Mouse (Mus musculus) 416B (cell line): ENCODE results near the gene Adcy3.

ENCODE experiments used
- DNase-seq: peaks from one replicate; pipeline ENCODE4 v3.0.0; 2011; ENCODE audit warnings: low read depth

Adcy3 gene

DNA sequence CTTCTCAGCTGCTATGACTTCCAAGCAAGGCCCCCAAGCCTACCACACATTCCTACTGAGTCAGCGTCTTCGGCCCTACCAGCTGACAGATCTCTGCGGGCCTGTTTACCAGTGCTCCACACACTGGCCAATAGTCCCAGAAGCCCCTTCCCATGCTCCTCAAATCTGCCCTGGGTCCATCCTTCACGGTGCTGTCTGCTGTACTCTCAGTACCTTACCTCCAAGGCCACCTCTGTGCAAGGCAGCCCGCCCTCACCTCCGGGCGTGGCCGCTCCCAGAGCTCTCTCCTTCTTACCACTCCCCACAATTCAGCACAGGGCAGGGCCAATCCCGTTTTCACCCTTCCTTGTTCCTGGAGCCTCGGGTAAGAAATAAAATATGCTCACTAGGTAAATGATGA, 112.8 kb downstream of the Adcy3 start:
- DNase-seq, result no peak

DNA sequence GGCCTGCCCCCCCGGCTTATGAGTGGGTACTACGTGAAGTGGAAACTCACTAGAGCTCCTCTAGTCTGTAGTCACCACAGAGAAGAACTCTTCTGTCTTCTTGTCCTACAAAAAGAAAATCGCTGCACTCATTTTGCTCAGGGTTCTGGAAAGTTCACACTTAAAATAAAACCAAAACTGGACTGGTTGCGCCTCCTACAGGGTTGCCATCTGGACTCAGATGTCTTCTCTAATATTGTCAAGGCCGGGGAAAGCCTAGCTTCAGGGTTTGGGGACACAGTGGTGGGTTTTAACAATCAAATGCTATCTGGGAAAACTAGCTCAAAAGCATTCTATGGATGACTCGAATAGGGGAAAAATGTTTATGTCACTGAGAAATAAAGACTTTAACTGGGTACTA, 116.9 kb downstream of the Adcy3 start:
- DNase-seq, result no peak

DNA sequence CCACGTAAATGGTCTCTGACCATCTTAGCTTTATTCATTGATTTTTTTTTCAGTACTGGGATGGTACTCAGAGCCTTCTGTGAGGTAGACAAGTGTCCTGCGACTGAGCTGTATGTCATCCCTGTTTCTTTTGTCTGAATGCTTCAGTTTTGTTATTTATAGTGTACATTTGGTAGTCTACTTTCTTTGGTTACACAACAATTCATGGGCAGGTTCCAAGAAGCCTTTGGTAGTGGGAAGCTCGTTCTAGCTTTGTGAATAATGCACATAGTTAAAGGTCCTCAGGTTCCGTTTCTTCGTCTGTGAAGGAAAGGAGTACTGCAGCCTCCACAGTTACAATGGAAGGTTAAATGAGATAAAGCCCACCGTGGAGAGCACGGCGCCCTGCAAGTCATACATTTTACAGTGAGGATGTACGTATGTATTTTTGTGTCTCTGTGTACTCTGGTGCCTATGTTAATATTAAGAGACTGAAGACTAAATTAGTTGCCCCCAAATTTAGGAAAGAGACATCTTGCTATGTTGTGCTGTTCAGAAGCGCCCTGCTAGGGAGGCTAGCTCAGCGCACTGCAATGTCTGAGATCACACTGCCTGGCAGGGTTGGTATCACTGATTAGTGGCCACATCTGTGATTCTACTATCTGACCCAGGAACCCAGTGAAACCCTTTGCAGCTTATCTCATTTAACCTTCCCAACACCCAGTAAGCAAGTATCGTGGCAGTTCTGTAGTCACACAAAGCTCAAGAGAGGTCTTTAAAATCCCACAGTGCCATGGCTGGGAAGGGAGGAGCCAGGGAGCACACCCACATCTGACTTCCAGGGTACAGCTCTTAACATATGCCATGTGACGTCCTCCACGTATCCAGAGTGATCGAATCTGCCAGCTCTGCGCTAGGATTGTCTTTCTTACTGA, 120.1 kb downstream of the Adcy3 start:
- DNase-seq, result no peak
